Mouse (Mus musculus): ENCODE results near the gene Ttc7b.

DNA sequence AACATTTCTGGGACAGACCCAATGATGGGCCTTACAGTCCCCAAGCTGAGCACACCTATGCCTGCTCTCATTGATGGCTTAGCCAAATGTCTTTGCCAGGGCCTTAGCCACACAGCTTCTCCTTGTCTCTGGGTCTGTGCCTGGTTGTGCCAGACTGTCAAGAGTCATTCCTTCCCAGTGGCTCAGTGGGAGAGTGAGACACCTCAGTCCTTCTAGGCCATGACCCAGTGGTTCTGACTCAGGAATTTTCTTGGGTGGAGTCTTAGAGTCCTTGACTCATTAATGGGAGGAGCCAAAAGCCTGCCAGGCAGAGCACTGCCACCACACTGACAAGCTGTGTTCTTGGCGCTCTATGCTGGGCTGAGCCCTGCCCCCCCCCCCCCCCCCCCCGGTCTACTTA is 193.9 kb downstream of the Ttc7b start:
- TF ChIP-seq CTCF (IDR thresholded peaks at IDR 0.05; ENCODE audit: low read depth) (no peak), EP300 (optimal IDR thresholded peaks at IDR 0.05) (no peak)
